Mouse (Mus musculus): ENCODE measurements around the gene Ralbp1. TPM values are rescaled to one million over a fixed set of nuclear protein-coding genes. Genes with fewer than 3 reads are reported as not detected.

The Ralbp1 gene
- total and polyA plus RNA-seq, 3 experiments: 53.2 to 69.6 TPM; not detected in 1

DNA sequence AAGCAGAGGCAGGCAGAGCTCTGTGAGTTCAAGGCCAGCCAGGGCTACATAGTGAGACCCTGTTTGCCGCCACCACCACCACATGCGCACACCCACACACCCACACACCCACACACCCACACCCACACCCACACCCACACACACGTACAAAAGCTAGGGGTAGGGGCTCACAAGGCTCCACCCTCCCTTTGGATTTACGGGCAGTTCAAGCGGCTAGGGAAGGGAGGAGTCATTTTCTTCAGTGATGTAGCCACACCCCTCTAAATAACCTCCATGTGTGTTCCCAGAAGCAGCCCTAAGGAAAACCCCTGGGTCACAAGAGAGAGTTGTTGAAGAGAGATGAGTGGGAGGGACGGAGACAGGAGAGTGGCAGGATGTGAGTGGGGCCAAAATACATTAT, 8.6 kb downstream of the Ralbp1 start (continued):
- no peak for TF ChIP-seq ETS1 (IDR thresholded peaks at IDR 0.05; ENCODE audit: low read depth, low read length)

DNA sequence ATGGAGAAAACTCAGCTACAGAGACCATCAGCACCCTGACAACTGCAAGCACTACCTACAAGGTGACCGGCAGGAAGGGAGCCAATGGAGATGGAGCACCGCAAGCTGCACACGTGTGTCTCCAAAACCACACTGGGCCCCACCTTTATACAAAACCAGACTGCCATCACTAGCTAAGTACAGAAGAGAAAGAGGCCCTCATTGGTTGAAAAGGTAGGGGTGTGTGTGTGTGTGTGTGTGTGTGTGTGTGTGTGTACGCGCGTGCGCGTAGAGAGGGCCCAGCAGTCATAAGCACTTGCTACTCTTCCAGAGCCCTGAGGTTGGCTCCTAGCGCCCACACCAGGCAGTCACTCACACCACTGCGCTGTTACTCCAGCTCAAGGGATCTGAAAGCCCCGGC, 11.8 kb downstream of the Ralbp1 start:
- Histone ChIP-seq H3K36me3 (ENCODE audit: control insufficient read depth in 1 of 2, insufficient read depth in 2 of 2, low read length in 2 of 2) (peaks cover 0 to 2% of the 10 kb centered on the region in 2 experiments; a peak in 2 of 4 replicates), H3K27ac (ENCODE audit: control insufficient read depth, low read depth, low read length) (no peak overlapping the region), H3K27me3 (ENCODE audit: control insufficient read depth in 1 of 2, insufficient read depth in 2 of 2, low read length in 2 of 2) (no peaks in the 10 kb centered on the region), H3K79me2 (ENCODE audit: control insufficient read depth, insufficient read depth, low read length, poor library complexity) (peaks cover 20% of the 10 kb centered on the region), H3K4me1 (ENCODE audit: control insufficient read depth in 1 of 2, insufficient read depth in 2 of 2, low read length in 2 of 2) (peaks cover 0 to 5% of the 10 kb centered on the region in 2 experiments; a peak in 2 of 4 replicates), H3K4me3 (ENCODE audit: control insufficient read depth in 1 of 2, insufficient read depth in 1 of 2, low read depth in 2 of 2, low read length in 2 of 2) (no peak overlapping the region), H3K9ac (ENCODE audit: control insufficient read depth, low read depth, low read length, poor library complexity, severe bottlenecking) (no peak overlapping the region), H3K9me3 (replicated peaks; ENCODE audit: insufficient read depth, low read length) (no peaks in the 10 kb centered on the region)
- TF ChIP-seq KAT2A (conservative IDR thresholded peaks at IDR 0.05; ENCODE audit: low read depth, low read length) (no peak), SMC3 (IDR thresholded peaks at IDR 0.05; ENCODE audit: low read depth, low read length) (no peak), RAD21 (IDR thresholded peaks at IDR 0.05; ENCODE audit: low read depth, low read length) (no peak), MAFK (IDR thresholded peaks at IDR 0.05; ENCODE audit: borderline replicate concordance, low read depth, low read length) (no peak), EP300 (IDR thresholded peaks at IDR 0.05; ENCODE audit: low read depth in 1 of 2, low read length in 2 of 2) (no peak), MAZ (IDR thresholded peaks at IDR 0.05; ENCODE audit: low read depth, low read length) (no peak), CHD1 (IDR thresholded peaks at IDR 0.05; ENCODE audit: low read depth, low read length) (no peak)
- no peak for DNase-seq (ENCODE audit: low read depth, low spot score)

DNA sequence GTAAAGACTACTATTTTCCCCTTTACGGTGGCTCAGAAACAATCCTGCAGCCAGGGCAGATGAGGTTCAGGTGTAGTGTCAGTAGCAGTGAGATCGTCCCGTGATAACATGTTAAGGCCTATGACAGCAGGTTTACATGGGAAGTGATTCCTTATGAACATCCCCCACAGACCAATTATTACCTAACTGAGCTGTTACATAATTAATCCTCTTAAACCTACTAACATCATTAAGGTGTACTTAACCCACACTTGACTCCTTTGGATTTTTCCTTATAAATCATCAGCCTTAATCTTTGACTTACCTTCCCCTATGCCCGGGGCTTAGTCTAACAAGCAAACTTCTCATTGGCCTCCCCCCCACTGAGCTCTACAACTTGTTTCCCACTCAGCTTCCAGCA, 12.4 kb downstream of the Ralbp1 start:
- Histone ChIP-seq H3K27me3 (ENCODE audit: control insufficient read depth in 1 of 2, insufficient read depth in 2 of 2, low read length in 2 of 2) (no peaks in the 10 kb centered on the region), H3K9ac (ENCODE audit: control insufficient read depth, low read depth, low read length, poor library complexity, severe bottlenecking) (no peak overlapping the region), H3K4me3 (ENCODE audit: control insufficient read depth in 1 of 2, insufficient read depth in 1 of 2, low read depth in 2 of 2, low read length in 2 of 2) (no peak overlapping the region), H3K27ac (ENCODE audit: control insufficient read depth, low read depth, low read length) (no peak overlapping the region), H3K36me3 (ENCODE audit: control insufficient read depth in 1 of 2, insufficient read depth in 2 of 2, low read length in 2 of 2) (peaks cover 0 to 2% of the 10 kb centered on the region in 2 experiments; a peak in 2 of 4 replicates), H3K4me1 (ENCODE audit: control insufficient read depth in 1 of 2, insufficient read depth in 2 of 2, low read length in 2 of 2) (peaks cover 0 to 5% of the 10 kb centered on the region in 2 experiments; a peak in 2 of 4 replicates), H3K9me3 (replicated peaks; ENCODE audit: insufficient read depth, low read length) (no peaks in the 10 kb centered on the region), H3K79me2 (ENCODE audit: control insufficient read depth, insufficient read depth, low read length, poor library complexity) (peaks cover 16% of the 10 kb centered on the region)
- DNase-seq (ENCODE audit: low read depth, low spot score): no peak
- TF ChIP-seq ELF1 (IDR thresholded peaks at IDR 0.05; ENCODE audit: low read depth, low read length) (no peak), USF2 (IDR thresholded peaks at IDR 0.05; ENCODE audit: borderline replicate concordance in 1 of 2, insufficient read depth in 1 of 2, low read depth in 1 of 2, low read length in 2 of 2) (no peak), GATA1 (IDR thresholded peaks at IDR 0.05; ENCODE audit: low read depth, low read length) (no peak), POLR2A (IDR thresholded peaks at IDR 0.05; ENCODE audit: control insufficient read depth in 1 of 2, insufficient read depth in 1 of 2, low read depth in 1 of 2, low read length in 2 of 2, poor library complexity in 1 of 2) (no peak), BHLHE40 (IDR thresholded peaks at IDR 0.05; ENCODE audit: borderline replicate concordance, low read depth, low read length) (no peak), POLR2AphosphoS5 (IDR thresholded peaks at IDR 0.05; ENCODE audit: borderline replicate concordance, low read depth, low read length) (no peak), POLR2AphosphoS2 (IDR thresholded peaks at IDR 0.05; ENCODE audit: low read length) (no peak), GABPA (IDR thresholded peaks at IDR 0.05; ENCODE audit: low read depth, low read length) (no peak), TAL1 (IDR thresholded peaks at IDR 0.05; ENCODE audit: low read length) (no peak), ZC3H11A (IDR thresholded peaks at IDR 0.05; ENCODE audit: low read depth, low read length) (no peak), HCFC1 (IDR thresholded peaks at IDR 0.05; ENCODE audit: low read depth, low read length) (no peak), ETS1 (IDR thresholded peaks at IDR 0.05; ENCODE audit: low read depth, low read length) (no peak), MAZ (IDR thresholded peaks at IDR 0.05; ENCODE audit: low read depth, low read length) (no peak), TBP (IDR thresholded peaks at IDR 0.05; ENCODE audit: low read depth, low read length) (no peak), NRF1 (IDR thresholded peaks at IDR 0.05; ENCODE audit: insufficient read depth, low read depth, low read length, poor library complexity, severe bottlenecking) (no peak), SMC3 (IDR thresholded peaks at IDR 0.05; ENCODE audit: low read depth, low read length) (no peak)
